Mouse (Mus musculus): ENCODE data around the gene Yap1.
"Not testable (repeated sequence)": the region's sequence is repeated elsewhere in the genome, so short reads cannot be mapped to it uniquely, and the experiment has no call there.

Gene Yap1

GRCm38 (mm10) chr9:7914925-7915324 lies 89.5 kb downstream of the Yap1 start:
- no peak for DNase-seq (ENCODE audit: low read depth, low spot score)

GRCm38 (mm10) chr9:7914487-7914886 lies 89.9 kb downstream of the Yap1 start:
- DNase-seq (ENCODE audit: low read depth, low spot score), result peak; percentile 71

GRCm38 (mm10) chr9:7913953-7914352 lies 90.4 kb downstream of the Yap1 start:
- DNase-seq (ENCODE audit: low read depth, low spot score), result no peak

- no peak for DNase-seq (ENCODE audit: low read depth, low spot score)
Observed at GRCm38 (mm10) chr9:7907351-7907985, 96.9 kb downstream of the Yap1 start.

- DNase-seq (ENCODE audit: low read depth, low spot score), result no peak
Observed at GRCm38 (mm10) chr9:7906564-7906963, 97.8 kb downstream of the Yap1 start.

- DNase-seq (ENCODE audit: low read depth, low spot score), result no peak
Observed at GRCm38 (mm10) chr9:7903825-7904224, 100.6 kb downstream of the Yap1 start.

DNA sequence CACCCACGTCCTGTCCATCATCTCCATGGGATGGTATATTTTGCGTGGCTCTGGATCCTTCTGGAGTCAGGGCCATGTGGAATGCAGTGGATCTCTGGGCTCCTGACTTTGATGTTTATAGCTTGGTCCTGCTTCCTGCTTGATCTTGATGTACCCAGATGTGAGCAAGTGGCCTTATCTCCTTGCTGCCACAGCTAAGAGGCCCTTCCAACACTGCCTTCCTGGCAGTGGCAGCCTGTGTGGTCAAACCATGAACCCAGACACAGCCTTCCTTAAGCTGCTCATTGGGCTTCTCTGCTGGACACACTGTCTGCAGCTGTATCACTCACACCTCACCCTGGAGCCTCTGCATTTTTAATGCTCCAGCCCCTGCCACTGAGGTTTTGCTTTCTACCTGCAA lies 101.1 kb downstream of the Yap1 start:
- DNase-seq (ENCODE audit: low read depth, low spot score), result no peak

DNA sequence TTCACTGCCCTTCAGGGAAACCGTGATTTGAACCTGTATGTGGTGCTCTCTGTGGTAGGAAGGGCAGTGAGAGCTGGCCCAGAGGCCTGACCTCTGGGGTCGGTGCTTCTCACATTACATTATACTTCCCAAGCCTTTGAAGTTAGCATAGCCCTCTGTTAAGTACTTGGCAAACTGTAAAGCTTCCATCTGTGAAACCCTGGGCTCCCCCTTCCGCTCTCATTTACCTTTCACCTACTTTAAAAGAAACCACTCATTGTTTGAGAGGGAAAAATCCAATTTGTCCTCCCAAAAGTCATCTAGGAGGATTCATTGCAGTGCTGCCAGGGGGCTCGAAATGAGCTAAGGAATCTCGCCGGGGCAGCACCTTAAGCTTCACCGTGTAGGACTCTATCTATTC lies 102.1 kb downstream of the Yap1 start:
- DNase-seq (ENCODE audit: low read depth, low spot score), result no peak

DNA sequence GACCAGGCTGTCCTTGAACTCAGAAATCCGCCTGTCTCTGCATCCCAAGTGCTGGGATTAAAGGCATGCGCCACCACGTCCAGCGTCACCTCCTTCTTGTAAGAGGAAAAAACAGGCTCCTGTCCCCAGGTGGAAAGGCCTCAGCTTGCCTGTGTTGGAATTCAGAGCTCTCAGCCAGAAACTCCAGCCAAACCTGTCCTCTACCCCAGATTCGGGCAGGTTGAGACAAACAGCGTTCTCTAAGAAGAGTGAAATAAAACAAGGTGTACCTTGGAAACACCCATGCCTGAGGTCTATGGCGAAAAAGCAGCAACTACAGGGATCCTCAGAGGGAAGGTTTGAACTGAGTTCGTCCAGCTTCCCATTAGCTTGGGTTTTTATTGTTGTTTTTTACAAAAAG lies 103.4 kb downstream of the Yap1 start:
- DNase-seq (ENCODE audit: low read depth, low spot score), result no peak

GRCm38 (mm10) chr9:7897502-7897901 lies 106.9 kb downstream of the Yap1 start:
- no peak for DNase-seq (ENCODE audit: low read depth, low spot score)

GRCm38 (mm10) chr9:7891796-7892195 lies 112.6 kb downstream of the Yap1 start:
- DNase-seq (ENCODE audit: low read depth, low spot score), result not testable (repeated sequence)

- DNase-seq (ENCODE audit: low read depth, low spot score), result no peak
Observed at GRCm38 (mm10) chr9:7891177-7891576, 113.2 kb downstream of the Yap1 start.

GRCm38 (mm10) chr9:7884346-7884745 lies 120.0 kb downstream of the Yap1 start:
- no peak for DNase-seq (ENCODE audit: low read depth, low spot score)

GRCm38 (mm10) chr9:7882304-7882865 lies 122.0 kb downstream of the Yap1 start:
- DNase-seq (ENCODE audit: low read depth, low spot score), result no peak

Data from WW6 (cell line).